Mouse (Mus musculus) liver, embryonic 14.5 days (tissue): ENCODE data around the gene Hc. TPM values are rescaled to one million over a fixed set of nuclear protein-coding genes. Genes with fewer than 3 reads are reported as not detected.

Experiments
- ATAC-seq: fragments of 200-750 bp; cut with Nextera tagmentation; 2 replicates; pipeline ENCODE4 v1.8.0; 2017; ENCODE audit warnings: moderate number of reproducible peaks, mild to moderate bottlenecking, moderate library complexity; ENCODE audit not compliant: insufficient read depth
- DNase-seq, 3 experiments: peaks; one replicate each; pipeline ENCODE4 v3.0.0-alpha.2; 2012 to 2013; ENCODE audit warnings: low read depth in 3 of 3, low spot score in 3 of 3
- H3K27ac ChIP-seq: fragments of 300-500 bp; sonication (generic); 2 replicates; pipeline ENCODE4 v1.5.1; 2014; ENCODE audit warnings: moderate library complexity, mild to moderate bottlenecking, control low read depth, inconsistent platforms
- H3K27me3 ChIP-seq: fragments of 300-500 bp; sonication (generic); 2 replicates; pipeline ENCODE4 v1.6.1; 2014; ENCODE audit warnings: mild to moderate bottlenecking, low read length, moderate library complexity; ENCODE audit not compliant: control insufficient read depth, insufficient read depth
- H3K36me3 ChIP-seq: fragments of 300-500 bp; sonication (generic); replicated peaks from 2 replicates; pipeline ENCODE4 v1.6.1; 2014; ENCODE audit warnings: low read depth; ENCODE audit not compliant: control insufficient read depth, insufficient read depth
- H3K4me1 ChIP-seq, 2 experiments: fragments of 200-500 bp in 1 of 2; fragments of 300-500 bp in 1 of 2; sonication (generic) in 1 of 2; replicated peaks; 2 replicates each; pipeline ENCODE4 v1.6.1; 2012 to 2014; ENCODE audit warnings: antibody characterized with exemption in 1 of 2, inconsistent platforms in 1 of 2, low read length in 1 of 2; ENCODE audit not compliant: control insufficient read depth in 2 of 2, insufficient read depth in 2 of 2
- H3K4me2 ChIP-seq: fragments of 300-500 bp; sonication (generic); 2 replicates; pipeline ENCODE4 v1.6.1; 2014; ENCODE audit warnings: low read depth, mild to moderate bottlenecking, control low read depth, moderate library complexity
- H3K4me3 ChIP-seq, 2 experiments: fragments of 200-500 bp in 1 of 2; fragments of 300-500 bp in 1 of 2; sonication (generic) in 1 of 2; 2 replicates each; pipeline ENCODE4 v1.5.1; 2012 to 2014; ENCODE audit warnings: low read depth in 2 of 2, low read length in 2 of 2, mild to moderate bottlenecking in 2 of 2, control low read depth in 1 of 2, inconsistent platforms in 1 of 2, moderate library complexity in 1 of 2; ENCODE audit not compliant: insufficient read depth in 1 of 2
- H3K9ac ChIP-seq: fragments of 300-500 bp; sonication (generic); replicated peaks from 2 replicates; pipeline ENCODE4 v1.6.1; 2014; ENCODE audit warnings: mild to moderate bottlenecking, control low read depth, moderate library complexity
- H3K9me3 ChIP-seq: fragments of 300-500 bp; sonication (generic); 2 replicates; pipeline ENCODE4 v1.6.1; 2016; ENCODE audit warnings: low read length, mixed read lengths; ENCODE audit not compliant: control insufficient read depth
- CTCF ChIP-seq: IDR thresholded peaks from 2 replicates; pipeline ENCODE4 v1.5.1; 2016; ENCODE audit warnings: antibody characterized with exemption, low read depth, control low read depth
- EP300 ChIP-seq: IDR thresholded peaks from 2 replicates; pipeline ENCODE4 v1.6.1; 2016; ENCODE audit warnings: antibody characterized with exemption, low read depth
- WGBS: fragments of 180-500 bp; shearing (Covaris S2); extraction: QIAGEN DNeasy Blood & Tissue Kit; methylation state at CpG from one replicate; pipeline ENCODE4 v1.1.7; 2014; ENCODE audit not compliant: insufficient replicate concordance; 5-methylcytosine and 5-hydroxymethylcytosine counted together
- polyA plus RNA-seq, 2 experiments: library from polyadenylated mRNA; depleted of rRNA in 1 of 2; stranded (reverse) in 1 of 2; unstranded in 1 of 2; fragments of >200 nt; fragmentation: Nextera tagmentation in 1 of 2; extraction: Ambion mirVana in 1 of 2; gene quantifications; 2 replicates each; pipeline versions ENCODE4 v1.2.1 to v1.2.3; 2012 to 2014

Gene Hc
- polyA plus RNA-seq, 2 experiments, result 37.4 to 56.3 TPM

DNA sequence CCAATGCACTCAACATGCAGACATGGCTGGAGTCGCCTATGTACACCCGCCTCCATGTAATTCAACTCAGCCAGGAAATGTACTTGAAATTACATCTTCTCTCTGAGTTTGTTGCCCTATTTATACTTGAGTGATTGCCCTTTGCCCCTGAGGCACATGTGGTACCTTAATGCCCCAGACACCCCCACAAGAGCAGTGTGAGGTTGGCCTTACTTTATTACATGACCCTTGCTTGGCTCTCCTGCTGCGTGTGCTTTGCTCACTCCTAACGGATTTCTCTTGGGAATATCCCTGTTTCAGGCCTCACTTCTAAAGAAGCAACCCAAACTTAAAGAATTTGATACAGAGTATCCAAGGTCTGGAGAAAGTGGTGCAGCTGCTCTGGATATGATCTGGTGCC lies 9.0 kb upstream of the Hc start:
- Histone ChIP-seq H3K4me1 (peaks cover 0 to 5% of the 10 kb centered on the region in 2 experiments; a peak in 1 of 4 replicates), H3K9me3 (no peaks in the 10 kb centered on the region; the same call in 1 of the 2 replicates), H3K27ac (no peak overlapping the region), H3K9ac (no peak overlapping the region), H3K4me2 (no peak overlapping the region), H3K4me3 (no peak overlapping the region), H3K36me3 (no peaks in the 10 kb centered on the region), H3K27me3 (no peaks in the 10 kb centered on the region)
- no peak for ATAC-seq
- no peak for TF ChIP-seq EP300
- TF ChIP-seq CTCF, result no peak
- WGBS, result 63% methylated on average over 4 of the region's 4 CpGs
- no peak for DNase-seq

GRCm38 (mm10) chr2:35069124-35069523 lies 7.9 kb upstream of the Hc start:
- no peak for DNase-seq
- no peaks in the 10 kb centered on the region for H3K27me3 ChIP-seq
- WGBS, result 65% methylated on average over 1 of the region's 1 CpGs
- no peak overlapping the region for H3K4me2 ChIP-seq
- no peak overlapping the region for H3K4me3 ChIP-seq
- H3K9me3 ChIP-seq, result no peaks in the 10 kb centered on the region; the same call in 1 of the 2 replicates
- no peaks in the 10 kb centered on the region for H3K36me3 ChIP-seq
- peaks cover 0 to 5% of the 10 kb centered on the region in 2 experiments; a peak in 2 of 4 replicates for H3K4me1 ChIP-seq
- no peak for TF ChIP-seq EP300
- no peak for TF ChIP-seq CTCF
- H3K27ac ChIP-seq, result no peak overlapping the region
- H3K9ac ChIP-seq, result no peak overlapping the region
- ATAC-seq, result no peak

GRCm38 (mm10) chr2:35067117-35067516 lies 5.9 kb upstream of the Hc start:
- Histone ChIP-seq H3K4me3 (no peak overlapping the region), H3K27me3 (no peaks in the 10 kb centered on the region), H3K9ac (no peak overlapping the region), H3K4me1 (peaks cover 0 to 7% of the 10 kb centered on the region in 2 experiments; a peak in 2 of 4 replicates), H3K36me3 (no peaks in the 10 kb centered on the region), H3K9me3 (no peaks in the 10 kb centered on the region), H3K27ac (no peak overlapping the region), H3K4me2 (no peak overlapping the region)
- no peak for TF ChIP-seq CTCF
- no peak for ATAC-seq
- 70% methylated on average over 11 of the region's 11 CpGs for WGBS
- DNase-seq, result no peak

DNA sequence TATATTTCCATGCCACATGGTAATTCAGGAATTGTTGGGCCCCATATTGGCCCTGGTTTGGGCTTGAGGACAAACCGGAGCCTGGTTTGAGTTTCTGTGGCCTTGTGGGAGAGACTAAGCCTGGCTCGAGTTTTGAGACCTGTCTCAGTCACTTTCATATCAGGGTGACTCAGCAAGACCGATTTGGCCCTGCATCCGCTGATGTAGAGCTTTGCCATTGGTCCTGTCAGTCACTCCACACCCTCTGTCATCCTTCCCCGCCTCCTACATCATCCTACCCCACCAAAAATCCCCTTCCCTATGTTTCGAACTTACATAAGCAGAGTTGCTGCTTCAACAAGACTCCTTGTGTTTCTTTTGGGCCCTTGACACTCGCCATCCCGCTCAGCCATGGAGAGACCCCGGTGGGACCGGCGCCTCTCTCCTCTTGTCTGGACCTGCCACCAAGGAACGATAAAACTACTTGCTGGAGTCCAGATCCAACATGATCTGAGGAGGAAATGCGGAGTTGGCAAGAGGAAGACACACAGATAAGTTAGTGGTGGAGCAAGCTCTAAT lies 5.4 kb upstream of the Hc start:
- Histone ChIP-seq H3K27ac (no peak overlapping the region), H3K4me3 (no peak overlapping the region), H3K9ac (no peak overlapping the region), H3K4me1 (peaks cover 0 to 7% of the 10 kb centered on the region in 2 experiments; a peak in 2 of 4 replicates), H3K36me3 (no peaks in the 10 kb centered on the region), H3K4me2 (no peak overlapping the region), H3K9me3 (no peaks in the 10 kb centered on the region), H3K27me3 (no peaks in the 10 kb centered on the region)
- 67% methylated on average over 13 of the region's 13 CpGs for WGBS
- TF ChIP-seq CTCF (no peak), EP300 (no peak)
- DNase-seq, result no peak
- ATAC-seq, result no peak

- Histone ChIP-seq H3K4me3 (no peak overlapping the region), H3K4me1 (peaks cover 0 to 3% of the 10 kb centered on the region in 2 experiments; a peak in 1 of 4 replicates), H3K9me3 (no peaks in the 10 kb centered on the region), H3K9ac (no peak overlapping the region), H3K27ac (no peak overlapping the region), H3K36me3 (no peaks in the 10 kb centered on the region), H3K4me2 (no peak overlapping the region; the same call in 1 of the 2 replicates), H3K27me3 (no peaks in the 10 kb centered on the region)
- TF ChIP-seq EP300 (no peak), CTCF (no peak)
- WGBS, result 52% methylated on average over 6 of the region's 6 CpGs
- DNase-seq, result no peak
- ATAC-seq, result no peak
Observed at GRCm38 (mm10) chr2:35063333-35064030, 2.2 kb upstream of the Hc start.
